Mouse (Mus musculus) heart, embryonic 12.5 days (tissue): ENCODE measurements around the gene Dyrk3. TPM values are rescaled to one million over a fixed set of nuclear protein-coding genes. Genes with fewer than 3 reads are reported as not detected.

Experiments used
- ATAC-seq: fragments of 200-750 bp; cut with Nextera tagmentation; 2 replicates; pipeline ENCODE4 v1.8.0; 2017; ENCODE audit warnings: moderate TSS enrichment, moderate library complexity; ENCODE audit not compliant: insufficient number of reproducible peaks, low FRiP score
- H3K27ac ChIP-seq: fragments of 300-500 bp; sonication (generic); 2 replicates; pipeline ENCODE4 v1.5.1; 2016; ENCODE audit warnings: mild to moderate bottlenecking, moderate library complexity; ENCODE audit not compliant: poor library complexity, severe bottlenecking
- H3K27me3 ChIP-seq: fragments of 300-500 bp; sonication (generic); replicated peaks from 2 replicates; pipeline ENCODE4 v1.6.1; 2016; ENCODE audit warnings: mild to moderate bottlenecking, moderate library complexity
- H3K36me3 ChIP-seq: fragments of 300-500 bp; sonication (generic); 2 replicates; pipeline ENCODE4 v1.6.1; 2016; ENCODE audit warnings: mild to moderate bottlenecking, moderate library complexity
- H3K4me1 ChIP-seq: fragments of 300-500 bp; sonication (generic); replicated peaks from 2 replicates; pipeline ENCODE4 v1.6.1; 2016; ENCODE audit warnings: mild to moderate bottlenecking
- H3K4me2 ChIP-seq: fragments of 300-500 bp; sonication (generic); 2 replicates; pipeline ENCODE4 v1.6.1; 2016; ENCODE audit warnings: mild to moderate bottlenecking, moderate library complexity
- H3K4me3 ChIP-seq: fragments of 300-500 bp; sonication (generic); 2 replicates; pipeline ENCODE4 v1.5.1; 2016; ENCODE audit warnings: mild to moderate bottlenecking
- H3K9ac ChIP-seq: fragments of 300-500 bp; sonication (generic); 2 replicates; pipeline ENCODE4 v1.6.1; 2016; ENCODE audit warnings: mild to moderate bottlenecking, moderate library complexity
- H3K9me3 ChIP-seq: fragments of 300-500 bp; sonication (generic); replicated peaks from 2 replicates; pipeline ENCODE4 v1.6.1; 2016; ENCODE audit warnings: mild to moderate bottlenecking, moderate library complexity
- WGBS: fragments of 180-500 bp; shearing (Covaris S2); methylation state at CpG from one replicate; pipeline ENCODE4 v1.1.7; 2016; 5-methylcytosine and 5-hydroxymethylcytosine counted together
- polyA plus RNA-seq: library from polyadenylated mRNA; unstranded; fragments of >200 nt; fragmentation: Nextera tagmentation; extraction: Ambion mirVana; gene quantifications from 2 replicates; pipeline ENCODE4 v1.2.1, GENCODE M21; 2016

The Dyrk3 gene
- polyA plus RNA-seq, 1 experiment from 2014 or later = 6.5 TPM

- no peak for ATAC-seq
- Histone ChIP-seq H3K27me3 (no peaks in the 10 kb centered on the region), H3K9me3 (no peaks in the 10 kb centered on the region), H3K4me2 (no peak overlapping the region), H3K4me1 (peaks cover 88% of the 10 kb centered on the region), H3K36me3 (no peaks in the 10 kb centered on the region), H3K9ac (no peak overlapping the region), H3K4me3 (no peak overlapping the region), H3K27ac (no peak overlapping the region; the same call in 1 of the 2 replicates)
- 81% methylated on average over 3 of the region's 3 CpGs for WGBS
These were observed 46.0 kb downstream of the Dyrk3 start for GRCm38 (mm10) chr1:131092173-131092572.

GRCm38 (mm10) chr1:131091481-131091880 lies 46.7 kb downstream of the Dyrk3 start:
- ATAC-seq = no peak

GRCm38 (mm10) chr1:131090877-131091276 lies 47.3 kb downstream of the Dyrk3 start:
- H3K9ac ChIP-seq = peak overlapping the region; percentile 60
- H3K27ac ChIP-seq = peak overlapping the region; percentile 95
- H3K4me3 ChIP-seq = no peak overlapping the region
- H3K9me3 ChIP-seq = no peaks in the 10 kb centered on the region
- 54% methylated on average over 4 of the region's 4 CpGs for WGBS
- no peaks in the 10 kb centered on the region for H3K27me3 ChIP-seq
- peaks cover 98% of the 10 kb centered on the region for H3K4me1 ChIP-seq
- ATAC-seq = no peak
- no peaks in the 10 kb centered on the region for H3K36me3 ChIP-seq
- H3K4me2 ChIP-seq = peak overlapping the region; percentile 58

More at GRCm38 (mm10) chr1:131091481-131091880, 46.7 kb downstream of the Dyrk3 start:
- Histone ChIP-seq H3K4me2 (peak overlapping the region; percentile 58), H3K36me3 (no peaks in the 10 kb centered on the region), H3K4me1 (peaks cover 95% of the 10 kb centered on the region), H3K27ac (peak overlapping the region; percentile 95), H3K27me3 (no peaks in the 10 kb centered on the region), H3K9me3 (no peaks in the 10 kb centered on the region), H3K9ac (no peak overlapping the region), H3K4me3 (no peak overlapping the region)
- 50% methylated on average over 3 of the region's 3 CpGs for WGBS

GRCm38 (mm10) chr1:131090261-131090660 lies 47.9 kb downstream of the Dyrk3 start:
- peak overlapping the region; percentile 60 for H3K9ac ChIP-seq
- H3K9me3 ChIP-seq = no peaks in the 10 kb centered on the region
- no peak for ATAC-seq
- peaks cover 96% of the 10 kb centered on the region for H3K4me1 ChIP-seq
- peak overlapping the region; percentile 58 for H3K4me2 ChIP-seq
- peak overlapping the region; percentile 95 for H3K27ac ChIP-seq
- no peak overlapping the region for H3K4me3 ChIP-seq
- H3K27me3 ChIP-seq = no peaks in the 10 kb centered on the region
- WGBS = 28% methylated on average over 5 of the region's 5 CpGs
- H3K36me3 ChIP-seq = no peaks in the 10 kb centered on the region

GRCm38 (mm10) chr1:131089525-131090127 lies 48.5 kb downstream of the Dyrk3 start:
- Histone ChIP-seq H3K9ac (peak overlapping the region; percentile 60), H3K27me3 (no peaks in the 10 kb centered on the region), H3K27ac (peak overlapping the region; percentile 95), H3K9me3 (no peaks in the 10 kb centered on the region), H3K4me1 (peaks cover 96% of the 10 kb centered on the region), H3K36me3 (no peaks in the 10 kb centered on the region), H3K4me2 (peak overlapping the region; percentile 58), H3K4me3 (no peak overlapping the region)
- 0 out of 2 replicates have a peak, but pooled peaks have one; percentile 20 for ATAC-seq
- WGBS = 60% methylated on average over 2 of the region's 2 CpGs

GRCm38 (mm10) chr1:131088547-131088946 lies 49.6 kb downstream of the Dyrk3 start:
- Histone ChIP-seq H3K9me3 (no peaks in the 10 kb centered on the region), H3K4me1 (peaks cover 96% of the 10 kb centered on the region), H3K36me3 (no peaks in the 10 kb centered on the region), H3K4me3 (no peak overlapping the region), H3K4me2 (peak overlapping the region; percentile 58), H3K27me3 (no peaks in the 10 kb centered on the region), H3K9ac (peak overlapping the region; percentile 60), H3K27ac (peak overlapping the region; percentile 95; the same call in 1 of the 2 replicates)
- no peak for ATAC-seq
- 33% methylated on average over 11 of the region's 11 CpGs for WGBS

GRCm38 (mm10) chr1:131086907-131087306 lies 51.2 kb downstream of the Dyrk3 start:
- no peak for ATAC-seq
- WGBS = 42% methylated on average over 7 of the region's 7 CpGs
- Histone ChIP-seq H3K4me2 (peak overlapping the region; percentile 25), H3K4me3 (no peak overlapping the region), H3K27me3 (no peaks in the 10 kb centered on the region), H3K27ac (0 out of 2 replicates have a peak overlapping the region, but pooled peaks have one; percentile 23), H3K4me1 (peaks cover 94% of the 10 kb centered on the region), H3K9me3 (no peaks in the 10 kb centered on the region), H3K36me3 (no peaks in the 10 kb centered on the region), H3K9ac (no peak overlapping the region)

GRCm38 (mm10) chr1:131085957-131086739 lies 52.0 kb downstream of the Dyrk3 start:
- Histone ChIP-seq H3K4me1 (peaks cover 95% of the 10 kb centered on the region), H3K27ac (no peak overlapping the region), H3K4me2 (0 out of 2 replicates have a peak overlapping the region, but pooled peaks have one; percentile 25), H3K27me3 (no peaks in the 10 kb centered on the region), H3K36me3 (no peaks in the 10 kb centered on the region), H3K9me3 (no peaks in the 10 kb centered on the region), H3K9ac (no peak overlapping the region), H3K4me3 (no peak overlapping the region)
- 36% methylated on average over 4 of the region's 4 CpGs for WGBS
- ATAC-seq = no peak

GRCm38 (mm10) chr1:131085272-131085671 lies 52.9 kb downstream of the Dyrk3 start:
- no peaks in the 10 kb centered on the region for H3K27me3 ChIP-seq
- 60% methylated on average over 3 of the region's 3 CpGs for WGBS
- no peak overlapping the region for H3K4me2 ChIP-seq
- H3K9ac ChIP-seq = no peak overlapping the region
- no peak for ATAC-seq
- H3K4me3 ChIP-seq = no peak overlapping the region
- no peaks in the 10 kb centered on the region for H3K9me3 ChIP-seq
- peaks cover 95% of the 10 kb centered on the region for H3K4me1 ChIP-seq
- H3K27ac ChIP-seq = no peak overlapping the region
- no peaks in the 10 kb centered on the region for H3K36me3 ChIP-seq

- Histone ChIP-seq H3K27ac (peak overlapping the region; percentile 77; the same call in 1 of the 2 replicates), H3K9me3 (no peaks in the 10 kb centered on the region), H3K4me1 (peaks cover 95% of the 10 kb centered on the region), H3K27me3 (no peaks in the 10 kb centered on the region), H3K4me2 (peak overlapping the region; percentile 32), H3K9ac (0 out of 2 replicates have a peak overlapping the region, but pooled peaks have one; percentile 23), H3K4me3 (no peak overlapping the region), H3K36me3 (no peaks in the 10 kb centered on the region)
- ATAC-seq = peak; percentile 43; the same call in 1 of the 2 replicates
- WGBS = 17% methylated on average over 8 of the region's 8 CpGs
These were observed 53.9 kb downstream of the Dyrk3 start for GRCm38 (mm10) chr1:131084289-131084688.

- H3K4me3 ChIP-seq = no peak overlapping the region
- ATAC-seq = no peak
- WGBS = 46% methylated on average over 4 of the region's 4 CpGs
- peak overlapping the region; percentile 77 for H3K27ac ChIP-seq
- H3K9ac ChIP-seq = no peak overlapping the region
- H3K4me2 ChIP-seq = peak overlapping the region; percentile 33
- H3K27me3 ChIP-seq = no peaks in the 10 kb centered on the region
- H3K36me3 ChIP-seq = no peaks in the 10 kb centered on the region
- no peaks in the 10 kb centered on the region for H3K9me3 ChIP-seq
- peaks cover 95% of the 10 kb centered on the region for H3K4me1 ChIP-seq
These were observed 54.5 kb downstream of the Dyrk3 start for GRCm38 (mm10) chr1:131083609-131084008.
